Mouse (Mus musculus) olfactory bulb, adult 2 months (tissue): ENCODE results near the gene Rem2.

Experiments used
- CTCF ChIP-seq: fragments of 200-500 bp; IDR thresholded peaks from 2 replicates; pipeline ENCODE4 v1.5.1; 2012; ENCODE audit warnings: low read depth, mild to moderate bottlenecking, low read length, moderate library complexity; ENCODE audit not compliant: insufficient read depth
- POLR2A ChIP-seq: fragments of 200-500 bp; IDR thresholded peaks from 2 replicates; pipeline ENCODE4 v1.6.1; 2012; ENCODE audit warnings: mild to moderate bottlenecking, low read depth, low read length, moderate library complexity; ENCODE audit not compliant: insufficient read depth

GRCm38 (mm10) chr14:54435194-54435918 is 40.5 kb upstream of the Rem2 start:
- TF ChIP-seq CTCF (no peak), POLR2A (no peak)
